Mouse (Mus musculus) embryonic fibroblast, embryonic 13.5 days (primary cell): ENCODE measurements around the gene Gm21028. TPM values are rescaled to one million over a fixed set of nuclear protein-coding genes. Genes with fewer than 3 reads are reported as not detected.
"Not testable (repeated sequence)": the region's sequence is repeated elsewhere in the genome, so short reads cannot be mapped to it uniquely, and the experiment has no call there.

Experiments
- H3K27ac ChIP-seq: 2 replicates; pipeline ENCODE4 v1.5.1; 2012; ENCODE audit warnings: low read length, control low read depth, inconsistent platforms; ENCODE audit not compliant: insufficient read depth
- H3K4me1 ChIP-seq: 2 replicates; pipeline ENCODE4 v1.6.1; 2011; ENCODE audit warnings: low read length; ENCODE audit not compliant: control insufficient read depth, insufficient read depth
- H3K4me3 ChIP-seq: 2 replicates; pipeline ENCODE4 v1.5.1; 2011; ENCODE audit warnings: mild to moderate bottlenecking, control low read depth, low read length; ENCODE audit not compliant: insufficient read depth
- CTCF ChIP-seq: IDR thresholded peaks from 2 replicates; pipeline ENCODE4 v1.5.1; 2011; ENCODE audit warnings: mild to moderate bottlenecking, control low read depth, low read length, moderate library complexity, borderline replicate concordance; ENCODE audit not compliant: insufficient read depth
- POLR2A ChIP-seq: IDR thresholded peaks from 2 replicates; pipeline ENCODE4 v1.6.1; 2011; ENCODE audit warnings: low read depth, mild to moderate bottlenecking, control low read depth, low read length, moderate library complexity
- polyA plus RNA-seq: library from polyadenylated mRNA; stranded (reverse); fragments of >200 nt; gene quantifications from 2 replicates; pipeline ENCODE4 v1.2.4, GENCODE M21; 2011; ENCODE audit warnings: low read depth; ENCODE audit not compliant: missing spikeins, insufficient read length

Gene Gm21028
- polyA plus RNA-seq, result not detected in 2 replicates

GRCm38 (mm10) chr7:42578488-42578887, at the start of gene Gm21028:
Gene Gm21028, minus strand, starts transcription at chr7:42578588.
- TF ChIP-seq POLR2A (no peak), CTCF (no peak)
- Histone ChIP-seq H3K27ac (no peak within 1 kb of the TSS), H3K4me1 (no peaks in the 10 kb centered on the region), H3K4me3 (no peak within 1 kb of the TSS)

GRCm38 (mm10) chr7:42595666-42596065, 17.3 kb upstream of the Gm21028 start:
- not testable (repeated sequence) for H3K27ac ChIP-seq, H3K4me1 ChIP-seq, H3K4me3 ChIP-seq

- not testable (repeated sequence) for H3K27ac ChIP-seq, H3K4me3 ChIP-seq, H3K4me1 ChIP-seq
Observed at GRCm38 (mm10) chr7:42592413-42592812, 14.0 kb upstream of the Gm21028 start, which contains the start of gene Zfp977. Gene Zfp977, minus strand, starts transcription at chr7:42592547.

- not testable (repeated sequence) for H3K4me3 ChIP-seq, H3K4me1 ChIP-seq, H3K27ac ChIP-seq
Observed at GRCm38 (mm10) chr7:42591311-42591710, 12.9 kb upstream of the Gm21028 start.

- H3K4me1 ChIP-seq, result no peaks in the 10 kb centered on the region
- H3K4me3 ChIP-seq, result no peak overlapping the region
- TF ChIP-seq POLR2A (no peak), CTCF (no peak)
- H3K27ac ChIP-seq, result no peak overlapping the region
Observed at GRCm38 (mm10) chr7:42551766-42552165, 26.6 kb downstream of the Gm21028 start.

Other genes with a start within 250 kb of the Gm21028 start
- gene 4933421I07Rik, start 130.5 kb downstream of the Gm21028 start, polyA plus RNA-seq, result not detected in 2 replicates
- gene Zfp141, start 72.8 kb downstream of the Gm21028 start, polyA plus RNA-seq, result 6.7 and 10.0 TPM in 2 replicates
- gene Zfp977, start 14.0 kb upstream of the Gm21028 start, polyA plus RNA-seq, result 0.65 and 0.82 TPM in 2 replicates
- 5.0 and 6.0 TPM in 2 replicates for gene Zfp976, start 64.0 kb upstream of the Gm21028 start, polyA plus RNA-seq
- 4.1 and 6.2 TPM in 2 replicates for gene Zfp975, start 114.2 kb upstream of the Gm21028 start, polyA plus RNA-seq
- not detected in 2 replicates for gene Gm17067, start 148.4 kb upstream of the Gm21028 start, polyA plus RNA-seq
- gene Vmn2r62, start 214.9 kb upstream of the Gm21028 start, polyA plus RNA-seq, result not detected in 2 replicates